Mouse (Mus musculus): ENCODE data around the gene Ube2k.

DNA sequence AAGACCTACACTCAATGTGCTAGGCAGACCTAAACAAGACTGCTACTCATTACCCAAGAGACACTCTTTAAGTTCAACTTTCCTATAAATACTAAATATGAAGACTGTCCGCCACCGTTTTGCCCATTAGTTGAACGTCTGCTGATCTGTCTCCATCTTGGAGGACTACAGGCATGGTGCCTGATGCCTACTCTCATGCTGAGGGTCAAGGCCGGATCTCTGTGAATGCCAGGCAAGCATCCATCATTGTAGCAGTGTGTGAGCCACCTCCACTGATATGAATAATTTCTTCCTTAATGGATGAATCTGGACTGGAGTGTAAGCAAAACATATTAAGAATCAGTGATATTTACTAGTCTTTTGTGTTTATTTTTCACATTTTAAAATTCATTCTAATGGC is 73.5 kb downstream of the Ube2k start:
- no peak for TF ChIP-seq E2F4 (IDR thresholded peaks at IDR 0.05; ENCODE audit: insufficient read depth)
- no peak for TF ChIP-seq USF1 (IDR thresholded peaks at IDR 0.05; ENCODE audit: low read depth)
- no peak for TF ChIP-seq POLR2A (IDR thresholded peaks at IDR 0.05; ENCODE audit: insufficient read length, low read depth)
- TF ChIP-seq MAX (IDR thresholded peaks at IDR 0.05; ENCODE audit: low read depth) = no peak
- no peak for TF ChIP-seq TCF12 (IDR thresholded peaks at IDR 0.05; ENCODE audit: insufficient read depth, poor library complexity, severe bottlenecking)
- TF ChIP-seq POLR2AphosphoS2 (IDR thresholded peaks at IDR 0.05; ENCODE audit: insufficient read length, low read depth) = no peak
- no peak for TF ChIP-seq CEBPB (IDR thresholded peaks at IDR 0.05; ENCODE audit: insufficient read depth, poor library complexity, severe bottlenecking)
- TF ChIP-seq MYOD1 (IDR thresholded peaks at IDR 0.05; ENCODE audit: control insufficient read depth in 1 of 3, insufficient read length in 2 of 3, low read depth in 2 of 3) = no peak
- TF ChIP-seq TCF3 (IDR thresholded peaks at IDR 0.05; ENCODE audit: insufficient read length, low read depth) = no peak
- TF ChIP-seq MYOG (IDR thresholded peaks at IDR 0.05; ENCODE audit: control insufficient read depth in 1 of 3, insufficient read depth in 1 of 3, insufficient read length in 2 of 3, low read depth in 2 of 3) = no peak
